Mouse (Mus musculus): ENCODE results near the gene Shc4.

GRCm38 (mm10) chr2:125623211-125623610 lies 100.7 kb downstream of the Shc4 start:
- TF ChIP-seq CTCF (IDR thresholded peaks at IDR 0.05; ENCODE audit: low read depth), result no peak
- TF ChIP-seq EP300 (IDR thresholded peaks at IDR 0.05; ENCODE audit: low read depth), result no peak

Data from liver, embryonic 14.5 days (tissue).